Mouse (Mus musculus) neural tube, embryonic 15.5 days (tissue): ENCODE data around the gene Letmd1. TPM values are rescaled to one million over a fixed set of nuclear protein-coding genes. Genes with fewer than 3 reads are reported as not detected.
"Not testable (repeated sequence)": the region's sequence is repeated elsewhere in the genome, so short reads cannot be mapped to it uniquely, and the experiment has no call there.

ENCODE experiments used
- ATAC-seq: fragments of 200-750 bp; cut with Nextera tagmentation; 2 replicates; pipeline ENCODE4 v1.8.0; 2017; ENCODE audit warnings: mild to moderate bottlenecking, moderate TSS enrichment, moderate library complexity; ENCODE audit not compliant: low FRiP score
- H3K27ac ChIP-seq: fragments of 300-500 bp; sonication (generic); replicated peaks from 2 replicates; pipeline ENCODE4 v1.5.1; 2015; ENCODE audit warnings: mild to moderate bottlenecking, inconsistent platforms
- H3K27me3 ChIP-seq: fragments of 300-500 bp; sonication (generic); replicated peaks from 2 replicates; pipeline ENCODE4 v1.6.1; 2015; ENCODE audit warnings: inconsistent platforms
- H3K36me3 ChIP-seq: fragments of 300-500 bp; sonication (generic); 2 replicates; pipeline ENCODE4 v1.6.1; 2015; ENCODE audit warnings: inconsistent platforms
- H3K4me1 ChIP-seq: fragments of 300-500 bp; sonication (generic); 2 replicates; pipeline ENCODE4 v1.6.1; 2015; ENCODE audit warnings: inconsistent platforms
- H3K4me2 ChIP-seq: fragments of 300-500 bp; sonication (generic); 2 replicates; pipeline ENCODE4 v1.6.1; 2015; ENCODE audit warnings: inconsistent platforms, mild to moderate bottlenecking, moderate library complexity
- H3K4me3 ChIP-seq: fragments of 300-500 bp; sonication (generic); replicated peaks from 2 replicates; pipeline ENCODE4 v1.5.1; 2015; ENCODE audit warnings: mild to moderate bottlenecking, inconsistent platforms
- H3K9ac ChIP-seq: fragments of 300-500 bp; sonication (generic); replicated peaks from 2 replicates; pipeline ENCODE4 v1.6.1; 2015; ENCODE audit warnings: mild to moderate bottlenecking, inconsistent platforms
- H3K9me3 ChIP-seq: fragments of 300-500 bp; sonication (generic); replicated peaks from 2 replicates; pipeline ENCODE4 v1.6.1; 2016; ENCODE audit warnings: inconsistent platforms
- WGBS: fragments of 180-500 bp; shearing (Covaris S2); methylation state at CpG from one replicate; pipeline ENCODE4 v1.1.7; 2015; ENCODE audit warnings: mixed read lengths; 5-methylcytosine and 5-hydroxymethylcytosine counted together
- polyA plus RNA-seq: library from polyadenylated mRNA; unstranded; fragments of >200 nt; fragmentation: Nextera tagmentation; extraction: Ambion mirVana; gene quantifications from 2 replicates; pipeline ENCODE4 v1.2.1, GENCODE M21; 2015

Letmd1 gene
- polyA plus RNA-seq, 1 experiment from 2014 or later: 57.2 TPM

GRCm38 (mm10) chr15:100478351-100478750 lies 9.5 kb downstream of the Letmd1 start:
- peaks cover 95% of the 10 kb centered on the region for H3K36me3 ChIP-seq
- H3K9me3 ChIP-seq: no peaks in the 10 kb centered on the region
- H3K4me2 ChIP-seq: no peak overlapping the region
- H3K4me3 ChIP-seq: no peak overlapping the region
- peaks cover 3% of the 10 kb centered on the region; the same call in 1 of the 2 replicates for H3K4me1 ChIP-seq
- no peak overlapping the region for H3K9ac ChIP-seq
- WGBS: 75% methylated on average over 10 of the region's 10 CpGs
- H3K27me3 ChIP-seq: no peaks in the 10 kb centered on the region
- no peak for ATAC-seq
- no peak overlapping the region for H3K27ac ChIP-seq

- Histone ChIP-seq H3K27me3 (no peaks in the 10 kb centered on the region), H3K4me1 (peaks cover 3% of the 10 kb centered on the region; the same call in 1 of the 2 replicates), H3K27ac (no peak overlapping the region), H3K9me3 (no peaks in the 10 kb centered on the region), H3K9ac (no peak overlapping the region), H3K4me3 (no peak overlapping the region), H3K4me2 (no peak overlapping the region), H3K36me3 (peaks cover 95% of the 10 kb centered on the region)
- ATAC-seq: no peak
- WGBS: 79% methylated on average over 4 of the region's 4 CpGs
Measured at GRCm38 (mm10) chr15:100478925-100479324, 10.1 kb downstream of the Letmd1 start.

GRCm38 (mm10) chr15:100485576-100485975 lies 16.8 kb downstream of the Letmd1 start:
- ATAC-seq: no peak
- Histone ChIP-seq H3K4me2 (no peak overlapping the region), H3K27me3 (no peaks in the 10 kb centered on the region), H3K4me3 (no peak overlapping the region), H3K9me3 (no peaks in the 10 kb centered on the region), H3K9ac (no peak overlapping the region), H3K27ac (no peak overlapping the region), H3K4me1 (peaks cover 14% of the 10 kb centered on the region), H3K36me3 (peaks cover 79% of the 10 kb centered on the region)
- 86% methylated on average over 3 of the region's 3 CpGs for WGBS

- WGBS: 24% methylated on average over 7 of the region's 7 CpGs
Measured at GRCm38 (mm10) chr15:100486450-100486849, 17.6 kb downstream of the Letmd1 start.

GRCm38 (mm10) chr15:100487050-100487449 lies 18.2 kb downstream of the Letmd1 start:
- peaks cover 64% of the 10 kb centered on the region for H3K36me3 ChIP-seq
- no peaks in the 10 kb centered on the region for H3K27me3 ChIP-seq
- WGBS: 93% methylated on average over 2 of the region's 2 CpGs

More at GRCm38 (mm10) chr15:100486450-100486849, 17.6 kb downstream of the Letmd1 start:
- Histone ChIP-seq H3K27ac (no peak overlapping the region), H3K27me3 (no peaks in the 10 kb centered on the region), H3K4me1 (peaks cover 21% of the 10 kb centered on the region), H3K9me3 (no peaks in the 10 kb centered on the region), H3K9ac (no peak overlapping the region), H3K36me3 (peaks cover 70% of the 10 kb centered on the region), H3K4me3 (no peak overlapping the region), H3K4me2 (no peak overlapping the region)
- no peak for ATAC-seq

GRCm38 (mm10) chr15:100488297-100488696 lies 19.5 kb downstream of the Letmd1 start:
- ATAC-seq, H3K9me3 ChIP-seq, H3K27me3 ChIP-seq, H3K9ac ChIP-seq, H3K27ac ChIP-seq, H3K4me2 ChIP-seq, H3K4me3 ChIP-seq: not testable (repeated sequence)
- Histone ChIP-seq H3K4me1 (peaks cover 36% of the 10 kb centered on the region), H3K36me3 (peaks cover 53% of the 10 kb centered on the region)
- 100% methylated on average over 1 of the region's 1 CpGs for whole genome bisulfite sequencing

More at GRCm38 (mm10) chr15:100487050-100487449, 18.2 kb downstream of the Letmd1 start:
- no peak overlapping the region for H3K4me3 ChIP-seq
- no peak overlapping the region for H3K9ac ChIP-seq
- no peaks in the 10 kb centered on the region for H3K9me3 ChIP-seq
- peaks cover 27% of the 10 kb centered on the region for H3K4me1 ChIP-seq
- no peak overlapping the region for H3K27ac ChIP-seq
- no peak for ATAC-seq
- H3K4me2 ChIP-seq: no peak overlapping the region

GRCm38 (mm10) chr15:100489263-100489662 lies 20.4 kb downstream of the Letmd1 start:
- peaks cover 44% of the 10 kb centered on the region for H3K36me3 ChIP-seq
- H3K9ac ChIP-seq: no peak overlapping the region
- H3K27me3 ChIP-seq: no peaks in the 10 kb centered on the region
- ATAC-seq: no peak
- H3K4me3 ChIP-seq: no peak overlapping the region
- no peak overlapping the region for H3K4me2 ChIP-seq
- 86% methylated on average over 15 of the region's 15 CpGs for WGBS
- no peaks in the 10 kb centered on the region for H3K9me3 ChIP-seq
- H3K4me1 ChIP-seq: peaks cover 46% of the 10 kb centered on the region
- H3K27ac ChIP-seq: no peak overlapping the region

- H3K27me3 ChIP-seq: no peaks in the 10 kb centered on the region
- 0 out of 2 replicates have a peak overlapping the region, but pooled peaks have one; percentile 17 for H3K9ac ChIP-seq
- peaks cover 19% of the 10 kb centered on the region for H3K36me3 ChIP-seq
- H3K4me1 ChIP-seq: peaks cover 48% of the 10 kb centered on the region
- H3K4me2 ChIP-seq: peak overlapping the region; percentile 77
- 61% methylated on average over 9 of the region's 9 CpGs for WGBS
- no peak for ATAC-seq
- no peak overlapping the region for H3K27ac ChIP-seq
- no peaks in the 10 kb centered on the region for H3K9me3 ChIP-seq
- 0 out of 2 replicates have a peak overlapping the region, but pooled peaks have one; percentile 6 for H3K4me3 ChIP-seq
Measured at GRCm38 (mm10) chr15:100491966-100492365, 23.1 kb downstream of the Letmd1 start.

- peak; percentile 80 for ATAC-seq
Measured at GRCm38 (mm10) chr15:100494647-100495046, 25.8 kb downstream of the Letmd1 start.

GRCm38 (mm10) chr15:100495102-100495501 lies 26.3 kb downstream of the Letmd1 start, which contains the start of gene Csrnp2:
Gene Csrnp2 (minus strand): TSS chr15:100495488.
- H3K27ac ChIP-seq: peak within 1 kb of the TSS; percentile 99
- ATAC-seq: peak; percentile 98

More at GRCm38 (mm10) chr15:100494647-100495046, 25.8 kb downstream of the Letmd1 start:
- Histone ChIP-seq H3K4me1 (peaks cover 44% of the 10 kb centered on the region), H3K36me3 (no peaks in the 10 kb centered on the region; the same call in 1 of the 2 replicates), H3K4me2 (peak overlapping the region; percentile 77), H3K9ac (peak overlapping the region; percentile 99), H3K4me3 (peak overlapping the region; percentile 92), H3K27me3 (no peaks in the 10 kb centered on the region), H3K9me3 (no peaks in the 10 kb centered on the region), H3K27ac (peak overlapping the region; percentile 99)
- whole genome bisulfite sequencing: under 1% methylated on average over 29 of the region's 29 CpGs

GRCm38 (mm10) chr15:100499506-100499905 lies 30.7 kb downstream of the Letmd1 start:
- not testable (repeated sequence) for H3K4me2 ChIP-seq, H3K27me3 ChIP-seq, H3K27ac ChIP-seq, ATAC-seq, H3K9ac ChIP-seq, H3K9me3 ChIP-seq, H3K4me3 ChIP-seq, H3K4me1 ChIP-seq
- WGBS: 93% methylated on average over 8 of the region's 8 CpGs
- peaks cover 18% of the 10 kb centered on the region for H3K36me3 ChIP-seq

More at GRCm38 (mm10) chr15:100495102-100495501, 26.3 kb downstream of the Letmd1 start, which contains the start of gene Csrnp2:
- H3K4me3 ChIP-seq: peak within 1 kb of the TSS; percentile 92
- H3K36me3 ChIP-seq: no peaks in the 10 kb centered on the region; the same call in 1 of the 2 replicates
- peak within 1 kb of the TSS; percentile 77 for H3K4me2 ChIP-seq
- peak within 1 kb of the TSS; percentile 99 for H3K9ac ChIP-seq
- WGBS: under 1% methylated on average over 40 of the region's 40 CpGs
- no peaks in the 10 kb centered on the region for H3K9me3 ChIP-seq
- no peaks in the 10 kb centered on the region for H3K27me3 ChIP-seq
- peaks cover 41% of the 10 kb centered on the region for H3K4me1 ChIP-seq

GRCm38 (mm10) chr15:100508454-100509167 lies 39.8 kb downstream of the Letmd1 start:
- peaks cover 82% of the 10 kb centered on the region for H3K36me3 ChIP-seq
- H3K4me1 ChIP-seq: no peaks in the 10 kb centered on the region
- no peak overlapping the region for H3K4me3 ChIP-seq
- no peak for ATAC-seq
- WGBS: 90% methylated on average over 13 of the region's 13 CpGs
- H3K27ac ChIP-seq: no peak overlapping the region
- no peaks in the 10 kb centered on the region for H3K27me3 ChIP-seq
- no peaks in the 10 kb centered on the region for H3K9me3 ChIP-seq
- H3K9ac ChIP-seq: no peak overlapping the region
- H3K4me2 ChIP-seq: no peak overlapping the region
